Mouse (Mus musculus) spleen, adult 2 months (tissue): ENCODE measurements around the gene Prkcb.

Experiments used
- CTCF ChIP-seq: fragments of 200-500 bp; IDR thresholded peaks from 2 replicates; pipeline ENCODE4 v1.5.1; 2011; ENCODE audit warnings: mild to moderate bottlenecking, inconsistent platforms; ENCODE audit not compliant: insufficient read depth, insufficient read length, insufficient replicate concordance; ENCODE audit errors: extremely low read depth
- POLR2A ChIP-seq: fragments of 200-500 bp; IDR thresholded peaks from 2 replicates; pipeline ENCODE4 v1.6.1; 2011; ENCODE audit warnings: low read depth, low read length, inconsistent platforms

DNA sequence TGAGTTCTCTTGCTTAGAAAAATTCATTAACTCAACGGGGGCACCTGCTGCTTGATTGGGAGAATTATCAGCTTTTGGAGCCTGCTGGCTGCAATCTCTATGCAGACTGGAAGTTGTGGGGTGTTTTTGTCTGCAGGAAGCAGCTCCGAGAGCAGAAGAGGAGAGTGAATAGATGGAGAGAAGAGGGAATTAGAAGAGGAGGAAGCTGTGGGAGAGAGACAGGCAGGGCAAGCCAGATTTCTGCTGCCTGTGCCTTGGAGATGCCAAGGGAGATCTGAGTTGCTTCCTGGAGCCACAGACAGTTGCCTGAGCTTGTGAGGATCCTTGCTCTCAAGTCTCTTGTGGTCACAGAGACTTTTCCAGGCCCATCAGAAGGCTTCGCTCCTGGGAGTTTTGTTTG lies 53.3 kb downstream of the Prkcb start:
- TF ChIP-seq CTCF (no peak), POLR2A (no peak)
